Mouse (Mus musculus) olfactory bulb, adult 2 months (tissue): Measurements from ENCODE around the gene Cdh4. TPM values are rescaled to one million over a fixed set of nuclear protein-coding genes. Genes with fewer than 3 reads are reported as not detected.

Experiments
- H3K27ac ChIP-seq: fragments of 200-500 bp; 2 replicates; pipeline ENCODE4 v1.5.1; 2012; ENCODE audit warnings: low read depth, low read length; ENCODE audit not compliant: insufficient read depth
- H3K4me1 ChIP-seq: fragments of 200-500 bp; 2 replicates; pipeline ENCODE4 v1.6.1; 2012; ENCODE audit warnings: low read length; ENCODE audit not compliant: control insufficient read depth, insufficient read depth
- H3K4me3 ChIP-seq: fragments of 200-500 bp; 2 replicates; pipeline ENCODE4 v1.5.1; 2012; ENCODE audit warnings: mild to moderate bottlenecking, low read depth, low read length, moderate library complexity; ENCODE audit not compliant: insufficient read depth
- CTCF ChIP-seq: fragments of 200-500 bp; IDR thresholded peaks from 2 replicates; pipeline ENCODE4 v1.5.1; 2012; ENCODE audit warnings: low read depth, mild to moderate bottlenecking, low read length, moderate library complexity; ENCODE audit not compliant: insufficient read depth
- POLR2A ChIP-seq: fragments of 200-500 bp; IDR thresholded peaks from 2 replicates; pipeline ENCODE4 v1.6.1; 2012; ENCODE audit warnings: mild to moderate bottlenecking, low read depth, low read length, moderate library complexity; ENCODE audit not compliant: insufficient read depth
- WGBS: fragments of 180-500 bp; shearing (Covaris S2); methylation state at CpG from one replicate; pipeline ENCODE4 v1.1.7; 2018; 5-methylcytosine and 5-hydroxymethylcytosine counted together
- polyA plus RNA-seq: library from polyadenylated mRNA; stranded (reverse); fragments of >200 nt; gene quantifications from 2 replicates; pipeline ENCODE4 v1.2.4, GENCODE M21; 2012; ENCODE audit warnings: low replicate concordance; ENCODE audit not compliant: missing spikeins, insufficient read depth, insufficient read length

The Cdh4 gene
- polyA plus RNA-seq, 1 experiment: not detected

- Histone ChIP-seq H3K4me3 (no peak overlapping the region), H3K4me1 (peaks cover 2% of the 10 kb centered on the region; the same call in 1 of the 2 replicates), H3K27ac (no peak overlapping the region)
- TF ChIP-seq CTCF: no peak
- no peak for TF ChIP-seq POLR2A
- WGBS: 89% methylated on average over 2 of the region's 2 CpGs
These were observed 454.7 kb downstream of the Cdh4 start for GRCm38 (mm10) chr2:179896949-179897348.

DNA sequence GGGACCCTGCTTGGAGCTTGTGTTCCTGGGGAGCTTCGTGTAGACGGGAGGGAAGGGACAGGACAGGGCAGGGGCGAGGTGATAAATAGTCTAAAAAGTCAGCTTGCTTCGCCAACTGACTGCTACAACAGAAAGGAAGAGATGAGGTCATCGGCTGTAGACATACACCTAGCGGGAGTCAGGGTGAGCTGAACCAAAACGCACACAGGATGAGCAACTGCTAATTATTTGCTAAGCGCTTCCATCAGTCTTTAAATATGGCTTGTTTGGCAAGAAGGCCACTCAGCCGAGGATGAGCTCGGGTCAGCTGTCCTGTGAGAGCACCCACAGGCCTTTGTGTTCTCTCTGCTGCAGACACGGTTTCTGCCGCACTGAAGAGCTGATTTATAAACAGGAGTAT is 470.7 kb downstream of the Cdh4 start:
- no peak overlapping the region for H3K4me3 ChIP-seq
- 67% methylated on average over 12 of the region's 12 CpGs for WGBS
- no peak for TF ChIP-seq POLR2A
- no peak for TF ChIP-seq CTCF
- H3K27ac ChIP-seq: no peak overlapping the region
- no peaks in the 10 kb centered on the region for H3K4me1 ChIP-seq

- Histone ChIP-seq H3K27ac (no peak overlapping the region), H3K4me3 (no peak overlapping the region), H3K4me1 (no peaks in the 10 kb centered on the region)
- no peak for TF ChIP-seq CTCF
- TF ChIP-seq POLR2A: no peak
- WGBS: 83% methylated on average over 15 of the region's 15 CpGs
These were observed 471.1 kb downstream of the Cdh4 start for GRCm38 (mm10) chr2:179913349-179913748.

- 83% methylated on average over 2 of the region's 2 CpGs for WGBS
- TF ChIP-seq CTCF (no peak), POLR2A (no peak)
- Histone ChIP-seq H3K27ac (no peak overlapping the region), H3K4me3 (no peak overlapping the region), H3K4me1 (no peaks in the 10 kb centered on the region)
These were observed 472.0 kb downstream of the Cdh4 start for GRCm38 (mm10) chr2:179914246-179914645.

DNA sequence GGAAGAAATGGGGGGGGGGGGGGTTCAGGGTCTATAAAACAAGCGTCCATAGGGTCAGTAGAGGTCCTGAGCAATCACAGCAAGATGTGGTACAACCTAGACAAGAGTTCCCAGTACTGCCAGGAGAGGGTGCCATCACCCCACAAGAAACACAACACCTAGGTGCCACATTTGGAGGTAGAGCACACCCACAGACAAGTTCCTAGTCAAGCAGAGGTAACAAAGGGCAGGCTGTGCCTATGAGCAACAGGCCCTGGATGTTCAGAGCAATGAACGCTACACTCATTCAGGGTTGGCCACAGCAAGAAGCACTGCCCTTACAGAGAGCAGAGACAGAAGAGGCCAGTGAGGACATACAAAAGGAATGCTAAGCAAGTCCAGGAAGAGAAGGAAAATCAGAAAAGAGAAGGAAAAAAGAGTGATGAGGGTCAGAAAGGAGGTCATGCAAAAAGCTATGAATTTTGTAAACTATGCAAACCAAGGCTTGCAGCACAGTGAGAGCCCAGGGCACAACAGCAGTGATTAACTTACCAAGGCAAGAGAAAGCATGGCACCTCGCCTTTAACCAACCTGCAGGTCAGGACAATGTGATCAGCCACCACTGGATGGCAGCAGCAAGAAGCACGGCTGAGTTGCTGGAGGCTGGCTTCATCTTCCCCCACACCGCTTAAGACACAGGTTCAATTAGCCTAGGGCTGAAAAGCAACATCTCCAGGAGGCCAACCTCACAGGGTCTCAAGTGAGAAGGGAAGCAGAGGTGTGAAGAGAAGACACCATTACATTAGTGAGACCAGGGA is 474.8 kb downstream of the Cdh4 start:
- Histone ChIP-seq H3K27ac (no peak overlapping the region), H3K4me1 (no peaks in the 10 kb centered on the region), H3K4me3 (no peak overlapping the region)
- 15% methylated on average over 5 of the region's 5 CpGs for WGBS
- TF ChIP-seq POLR2A (no peak), CTCF (peak; percentile 63; the same call in 1 of the 2 replicates)

DNA sequence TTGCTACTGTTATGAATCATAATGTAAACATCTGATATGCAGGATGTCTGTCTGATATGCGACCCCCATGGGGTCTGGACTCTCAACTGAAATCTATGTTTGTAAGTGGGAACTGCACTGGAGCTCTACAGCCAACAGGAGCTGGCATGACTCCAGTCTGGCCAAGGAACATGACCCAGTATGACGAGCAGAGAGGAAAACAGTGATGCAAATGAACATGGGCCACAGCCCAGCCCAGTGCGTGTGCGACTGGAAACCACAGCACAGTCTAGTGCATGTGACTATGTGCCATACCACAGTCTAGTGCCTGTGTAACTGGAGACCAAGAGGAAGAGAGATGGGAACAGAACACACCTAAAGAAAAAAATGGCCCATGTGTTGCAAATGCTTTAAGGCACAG is 477.8 kb downstream of the Cdh4 start:
- Histone ChIP-seq H3K4me1 (no peaks in the 10 kb centered on the region), H3K4me3 (no peak overlapping the region), H3K27ac (no peak overlapping the region)
- no peak for TF ChIP-seq CTCF
- no peak for TF ChIP-seq POLR2A
- WGBS: 48% methylated on average over 4 of the region's 4 CpGs

DNA sequence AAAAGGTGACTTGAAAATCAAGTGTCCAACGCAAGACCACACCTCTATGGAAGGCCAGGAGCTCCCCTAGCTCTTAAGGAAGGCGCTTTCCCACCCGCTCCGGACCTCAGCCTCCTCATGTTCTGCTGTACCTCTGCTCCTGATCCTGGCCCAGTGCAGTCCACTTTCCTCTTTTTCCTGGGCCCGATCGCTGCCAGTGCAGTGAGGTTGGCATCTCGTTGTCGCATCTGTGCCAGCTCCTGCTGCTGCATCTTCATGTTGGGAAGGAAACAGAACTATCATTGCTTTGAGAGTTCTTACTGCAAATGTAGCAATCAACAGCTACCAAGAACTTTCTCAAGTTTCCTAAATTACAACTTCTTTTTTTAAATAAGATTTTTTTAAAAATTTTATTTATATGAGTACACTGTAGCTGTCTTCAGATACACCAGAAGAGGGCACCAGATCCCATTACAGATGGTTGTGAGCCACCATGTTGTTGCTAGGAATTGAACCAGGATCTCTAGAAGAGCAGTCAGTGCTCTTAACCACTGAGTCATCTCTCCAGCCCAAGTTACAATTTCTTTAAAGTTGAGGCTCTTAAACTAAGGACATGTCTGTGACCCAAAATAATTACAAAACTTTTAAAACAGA is 478.9 kb downstream of the Cdh4 start:
- 71% methylated on average over 8 of the region's 8 CpGs for WGBS
- no peak overlapping the region for H3K4me3 ChIP-seq
- TF ChIP-seq CTCF (no peak), POLR2A (no peak)
- no peak overlapping the region for H3K27ac ChIP-seq
- no peaks in the 10 kb centered on the region for H3K4me1 ChIP-seq

DNA sequence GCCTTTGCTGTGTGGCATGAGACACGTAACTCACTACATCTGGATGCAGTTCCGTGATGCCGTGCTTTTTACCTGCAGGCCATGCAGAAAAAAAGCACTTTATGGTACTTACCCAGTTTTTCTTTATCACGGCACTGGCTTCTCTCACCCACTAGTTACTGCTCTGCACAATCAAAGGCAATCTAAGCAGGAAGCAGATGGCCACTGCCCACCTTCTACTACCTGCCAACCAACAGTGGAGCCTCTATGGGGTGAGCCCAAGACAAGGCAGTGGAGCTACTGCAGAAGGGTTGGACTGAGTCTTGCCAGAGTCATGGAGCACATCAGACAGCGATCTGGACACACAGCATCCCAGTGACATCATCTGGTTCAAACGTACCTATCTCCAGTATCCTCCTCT is 481.8 kb downstream of the Cdh4 start:
- H3K27ac ChIP-seq: no peak overlapping the region
- H3K4me1 ChIP-seq: no peaks in the 10 kb centered on the region
- TF ChIP-seq POLR2A (no peak), CTCF (no peak)
- WGBS: 92% methylated on average over 6 of the region's 6 CpGs
- H3K4me3 ChIP-seq: no peak overlapping the region

GRCm38 (mm10) chr2:179929166-179929565 is 486.9 kb downstream of the Cdh4 start:
- H3K4me1 ChIP-seq: peaks cover 3% of the 10 kb centered on the region
- 96% methylated on average over 13 of the region's 13 CpGs for WGBS
- TF ChIP-seq CTCF (no peak), POLR2A (no peak)
- H3K4me3 ChIP-seq: no peak overlapping the region
- no peak overlapping the region for H3K27ac ChIP-seq
